Mouse (Mus musculus): ENCODE data around the gene Gng2.

GRCm38 (mm10) chr14:19996853-19997252 is 19.4 kb upstream of the Gng2 start:
- TF ChIP-seq FLI1 (IDR thresholded peaks at IDR 0.05; ENCODE audit: low read length) (no peak), GATA1 (IDR thresholded peaks at IDR 0.05; ENCODE audit: borderline replicate concordance, low read length) (no peak)

Measured in megakaryocyte, embryonic 14.5 days (primary cell).